Mouse (Mus musculus) MEL (cell line): Measurements from ENCODE around the gene Tchh.

Experiments used
- CTCF ChIP-seq, 3 experiments: IDR thresholded peaks in 2 of 3; conservative IDR thresholded peaks in 1 of 3; 2 replicates each; pipeline ENCODE4 v1.5.1; 2011 to 2012; ENCODE audit warnings: low read length in 3 of 3, low read depth in 2 of 3, mild to moderate bottlenecking in 2 of 3, improper control_type of control experiment in 1 of 3, inconsistent platforms in 1 of 3, mixed read lengths in 1 of 3, moderate library complexity in 1 of 3; ENCODE audit not compliant: control insufficient read depth in 1 of 3, insufficient read depth in 1 of 3, poor library complexity in 1 of 3, severe bottlenecking in 1 of 3
- E2F4 ChIP-seq: IDR thresholded peaks from 2 replicates; pipeline ENCODE4 v1.6.1; 2011; ENCODE audit warnings: low read depth, low read length, improper control_type of control experiment, borderline replicate concordance
- MAZ ChIP-seq: IDR thresholded peaks from 2 replicates; pipeline ENCODE4 v1.6.1; 2012; ENCODE audit warnings: low read depth, mild to moderate bottlenecking, inconsistent platforms, low read length, improper control_type of control experiment
- MEF2A ChIP-seq: IDR thresholded peaks from 2 replicates; pipeline ENCODE4 v1.6.1; 2014; ENCODE audit warnings: low read depth, mild to moderate bottlenecking, inconsistent platforms, low read length, improper control_type of control experiment; ENCODE audit not compliant: poor library complexity, insufficient replicate concordance, severe bottlenecking; ENCODE audit errors: extremely low read depth
- MXI1 ChIP-seq: IDR thresholded peaks from 2 replicates; pipeline ENCODE4 v1.6.1; 2011; ENCODE audit warnings: mild to moderate bottlenecking, low read depth, low read length, improper control_type of control experiment
- RAD21 ChIP-seq: IDR thresholded peaks from 2 replicates; pipeline ENCODE4 v1.6.1; 2011; ENCODE audit warnings: mild to moderate bottlenecking, low read depth, low read length, improper control_type of control experiment
- TBP ChIP-seq: IDR thresholded peaks from 2 replicates; pipeline ENCODE4 v1.8.0; 2011; ENCODE audit warnings: low read depth, low read length, improper control_type of control experiment
- ZC3H11A ChIP-seq: IDR thresholded peaks from 2 replicates; pipeline ENCODE4 v1.6.1; 2012; ENCODE audit warnings: low read depth, mild to moderate bottlenecking, inconsistent platforms, low read length, improper control_type of control experiment

DNA sequence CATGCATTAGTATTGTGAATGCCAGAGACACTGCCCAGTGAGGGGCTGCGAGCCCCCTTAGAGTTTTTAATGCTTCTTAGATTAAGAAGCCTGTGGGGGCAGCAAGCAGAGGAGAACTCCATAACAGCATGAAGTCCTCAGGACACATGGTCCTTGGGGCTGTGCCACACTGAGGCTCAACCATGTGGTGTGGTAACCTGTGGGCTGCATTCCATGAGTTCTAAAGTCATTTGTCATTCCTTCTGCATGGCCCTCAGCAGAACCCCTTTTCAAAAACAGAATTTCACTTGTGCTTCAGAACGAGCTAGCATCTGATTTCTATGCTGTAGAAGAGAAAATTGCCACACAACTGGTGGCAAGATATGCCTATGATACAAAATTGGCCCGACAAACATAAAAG lies 50.0 kb downstream of the Tchh start:
- TF ChIP-seq CTCF (IDR thresholded peaks at IDR 0.05 in 2 of 3, conservative IDR thresholded peaks at IDR 0.05 in 1 of 3; ENCODE audit: control insufficient read depth in 1 of 3, insufficient read depth in 1 of 3, low read depth in 2 of 3, low read length in 3 of 3, poor library complexity in 1 of 3, severe bottlenecking in 1 of 3): no peak
- no peak for TF ChIP-seq RAD21
- no peak for TF ChIP-seq MAZ
- no peak for TF ChIP-seq E2F4
- no peak for TF ChIP-seq ZC3H11A
- no peak for TF ChIP-seq MEF2A
- TF ChIP-seq MXI1: no peak
- no peak for TF ChIP-seq TBP
